Mouse (Mus musculus): ENCODE measurements around the gene Obox8. TPM values are rescaled to one million over a fixed set of nuclear protein-coding genes. Genes with fewer than 3 reads are reported as not detected.

Gene Obox8
- polyA plus RNA-seq (2014; fragmentation: Illumina TruSeq; extraction: RNeasy Lipid Tissue Mini Kit (QIAGEN cat#74804); ENCODE audit: low read depth, low replicate concordance) = not detected

DNA sequence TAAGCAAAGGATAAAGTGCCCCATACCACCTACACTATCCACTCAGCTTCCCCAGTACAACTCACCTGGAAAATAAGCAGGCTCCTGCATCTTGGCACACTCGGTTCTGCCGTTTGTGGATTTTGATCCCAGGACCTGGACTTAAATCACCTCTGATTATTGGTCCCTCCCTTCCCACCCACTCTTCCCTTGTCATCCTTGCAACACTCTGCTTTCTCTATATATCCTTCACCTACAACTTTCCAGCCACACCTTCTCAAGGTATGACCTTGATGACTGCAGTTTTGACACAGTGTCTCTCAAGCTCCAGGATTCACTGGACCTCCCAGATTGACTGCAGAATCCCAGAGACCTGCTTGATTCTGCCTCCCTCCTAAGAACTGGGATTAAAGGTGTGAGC is at the start of gene Obox8:
Gene Obox8 (minus strand): TSS at position 101 of the 400 bp plus-strand sequence.

Other genes with a start within 250 kb of the Obox8 start
- not detected for gene Sult2a3, start 210.5 kb downstream of the Obox8 start, polyA plus RNA-seq (2014; fragmentation: Illumina TruSeq; extraction: RNeasy Lipid Tissue Mini Kit (QIAGEN cat#74804); ENCODE audit: low read depth, low replicate concordance)
- not detected for gene Sult2a6, start 78.7 kb downstream of the Obox8 start, polyA plus RNA-seq (2014; fragmentation: Illumina TruSeq; extraction: RNeasy Lipid Tissue Mini Kit (QIAGEN cat#74804); ENCODE audit: low read depth, low replicate concordance)
- gene Sult2a8, start 113.2 kb upstream of the Obox8 start, polyA plus RNA-seq (2014; fragmentation: Illumina TruSeq; extraction: RNeasy Lipid Tissue Mini Kit (QIAGEN cat#74804); ENCODE audit: low read depth, low replicate concordance) = 1.2 TPM
- not detected for gene Sult2a7, start 160.7 kb upstream of the Obox8 start, polyA plus RNA-seq (2014; fragmentation: Illumina TruSeq; extraction: RNeasy Lipid Tissue Mini Kit (QIAGEN cat#74804); ENCODE audit: low read depth, low replicate concordance)
- gene Vmn1r90, start 229.9 kb upstream of the Obox8 start, polyA plus RNA-seq (2014; fragmentation: Illumina TruSeq; extraction: RNeasy Lipid Tissue Mini Kit (QIAGEN cat#74804); ENCODE audit: low read depth, low replicate concordance) = not detected